Mouse (Mus musculus): Measurements from ENCODE around the gene Abcb9.

GRCm38 (mm10) chr5:124095077-124095581 is 469 bp downstream of the Abcb9 start:
- no peak for TF ChIP-seq CTCF (IDR thresholded peaks at IDR 0.05; ENCODE audit: low read depth)
- no peak for TF ChIP-seq EP300 (IDR thresholded peaks at IDR 0.05; ENCODE audit: low read depth)
